Mouse (Mus musculus): ENCODE results near the gene Hbb-y.

DNA sequence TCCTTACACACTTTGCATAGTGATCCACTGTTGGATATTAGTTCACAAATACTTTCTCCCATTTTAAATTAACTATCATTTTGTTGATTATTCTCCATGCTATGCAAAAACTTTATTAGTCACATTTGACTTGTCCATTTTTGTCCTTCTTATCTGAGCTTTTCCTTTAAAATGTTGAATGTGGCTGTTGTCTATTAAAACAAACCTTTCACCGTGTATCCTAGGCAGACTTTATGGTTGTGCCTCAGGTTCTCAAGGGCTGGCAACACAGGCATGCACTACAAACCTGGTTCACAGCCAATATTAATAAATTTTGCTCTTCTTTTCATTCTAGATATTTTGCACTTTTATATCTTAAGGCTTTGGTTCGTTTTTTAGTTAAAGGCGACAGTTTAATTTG is 42.3 kb downstream of the Hbb-y start:
- TF ChIP-seq POLR2A (IDR thresholded peaks at IDR 0.05; ENCODE audit: borderline replicate concordance, low read depth, low read length) (no peak), CTCF (IDR thresholded peaks at IDR 0.05; ENCODE audit: low read depth, low read length) (no peak)

Measured in bone marrow macrophage, adult 2 months (primary cell).